Mouse (Mus musculus): ENCODE measurements around the gene Dusp28.
"Not testable (repeated sequence)": the region's sequence is repeated elsewhere in the genome, so short reads cannot be mapped to it uniquely, and the experiment has no call there.

Gene Dusp28

GRCm38 (mm10) chr1:92943219-92943989 lies 36.6 kb downstream of the Dusp28 start:
- DNase-seq (ENCODE audit: low read depth) = no peak

- no peak for DNase-seq (ENCODE audit: low read depth)
These were observed 41.2 kb downstream of the Dusp28 start for GRCm38 (mm10) chr1:92947966-92948365.

GRCm38 (mm10) chr1:92949426-92949825 lies 42.6 kb downstream of the Dusp28 start:
- no peak for DNase-seq (ENCODE audit: low read depth)

GRCm38 (mm10) chr1:92950607-92951006 lies 43.8 kb downstream of the Dusp28 start, which contains the start of gene Gpr35:
TSS of gene Gpr35 (plus strand) at chr1:92950865.
- DNase-seq (ENCODE audit: low read depth) = no peak

GRCm38 (mm10) chr1:92953641-92954040 lies 46.9 kb downstream of the Dusp28 start:
- no peak for DNase-seq (ENCODE audit: low read depth)

- not testable (repeated sequence) for DNase-seq (ENCODE audit: low read depth)
These were observed 50.0 kb downstream of the Dusp28 start for GRCm38 (mm10) chr1:92956571-92957335.

Measured in c-Kit-positive CD71-positive TER-119-negative erythroid progenitor cells, embryonic 14.5 days (primary cell).